Mouse (Mus musculus) c-Kit-positive CD71-negative TER-119-negative erythroid progenitor cells, embryonic 14.5 days (primary cell): ENCODE measurements around the gene Zyg11b.

Experiments
- DNase-seq: peaks from one replicate; pipeline ENCODE4 v3.0.0-alpha.2; 2013; ENCODE audit warnings: low read depth

The Zyg11b gene

DNA sequence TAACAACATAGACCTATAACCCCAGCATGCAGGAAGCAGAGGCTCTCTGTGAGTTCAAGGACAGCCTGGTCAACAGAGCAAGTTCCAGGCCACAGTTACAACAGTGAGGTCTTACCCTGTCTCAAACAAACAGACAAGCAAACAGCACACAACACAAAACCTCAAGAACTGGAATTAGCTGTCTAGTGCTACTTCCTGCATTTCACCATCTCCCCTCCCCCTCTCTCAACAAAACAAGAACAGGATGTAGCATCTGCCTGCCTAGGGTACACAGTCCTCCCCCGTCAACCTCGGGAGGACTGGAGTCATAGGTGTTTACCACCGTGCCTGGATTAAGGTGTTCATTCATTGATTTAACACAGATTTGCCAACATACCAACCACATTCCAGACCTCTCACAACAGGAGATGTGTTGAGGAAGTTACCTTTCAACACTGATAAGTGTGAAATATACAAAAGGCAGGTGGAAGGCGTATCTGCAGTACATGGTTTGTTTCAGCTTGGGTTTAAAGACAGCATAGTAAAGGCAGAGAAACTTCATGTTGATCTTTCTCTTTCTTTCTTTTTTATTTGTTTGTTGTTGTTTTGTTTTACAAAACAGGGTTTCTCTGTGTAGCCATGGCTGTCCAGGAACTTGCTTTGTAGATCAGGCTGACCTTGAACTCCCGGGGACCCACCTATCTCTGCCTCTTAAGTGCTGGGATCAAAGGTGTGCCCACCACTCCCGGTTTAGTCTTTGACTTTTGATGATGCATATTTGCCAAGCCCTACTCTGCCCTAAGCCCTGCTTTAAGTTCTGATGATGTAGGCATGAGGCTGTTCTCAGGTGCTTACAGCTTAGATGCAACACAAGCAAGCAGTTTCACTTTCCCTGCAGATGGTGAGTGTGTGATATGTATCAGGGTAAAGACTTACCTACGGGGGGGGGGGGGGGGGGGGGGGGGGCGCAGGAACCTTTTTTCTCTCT is 18.0 kb upstream of the Zyg11b start:
- no peak for DNase-seq

DNA sequence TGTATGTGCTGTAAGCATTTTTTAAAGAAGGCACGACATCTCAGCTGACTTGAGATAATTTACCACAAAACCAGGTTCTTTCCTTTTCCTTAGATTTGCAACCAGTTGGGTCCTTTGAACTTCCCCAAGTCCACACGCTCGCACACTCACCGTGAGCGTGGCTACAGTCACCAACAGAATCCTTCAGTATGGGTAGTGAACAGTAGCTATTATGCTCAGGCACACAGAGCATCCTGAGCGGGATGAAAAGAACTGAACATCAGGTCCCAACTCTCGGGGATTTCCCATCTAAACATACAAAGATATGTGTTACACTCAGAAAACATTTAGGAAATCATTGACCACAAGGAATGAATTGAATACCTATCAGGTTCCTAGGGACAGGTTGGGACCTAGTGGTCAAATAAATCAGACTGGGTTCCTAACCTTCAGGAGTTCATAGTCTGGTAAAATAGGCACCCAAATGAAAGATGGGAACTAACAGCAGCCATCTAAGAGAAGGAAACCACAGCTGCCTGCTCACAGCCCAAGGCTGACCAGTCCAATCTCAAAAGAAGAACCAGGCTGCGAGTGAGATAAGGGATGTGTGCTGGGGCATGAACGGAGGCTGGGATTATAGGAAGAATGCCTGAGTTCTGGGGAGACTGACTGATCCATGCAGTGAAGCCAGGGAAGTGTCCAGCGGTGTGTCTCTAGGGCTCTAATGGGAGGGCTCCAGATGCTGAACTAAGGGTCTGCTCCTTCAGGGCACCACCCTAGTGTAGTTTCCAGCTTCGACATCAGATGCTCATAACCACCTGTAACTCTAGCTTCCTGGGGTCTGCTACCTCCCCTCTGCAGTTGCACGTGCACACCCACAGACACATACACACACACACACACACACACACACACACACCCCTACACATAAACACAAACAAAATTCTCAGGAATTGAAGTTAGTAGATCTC is 17.0 kb upstream of the Zyg11b start:
- no peak for DNase-seq

DNA sequence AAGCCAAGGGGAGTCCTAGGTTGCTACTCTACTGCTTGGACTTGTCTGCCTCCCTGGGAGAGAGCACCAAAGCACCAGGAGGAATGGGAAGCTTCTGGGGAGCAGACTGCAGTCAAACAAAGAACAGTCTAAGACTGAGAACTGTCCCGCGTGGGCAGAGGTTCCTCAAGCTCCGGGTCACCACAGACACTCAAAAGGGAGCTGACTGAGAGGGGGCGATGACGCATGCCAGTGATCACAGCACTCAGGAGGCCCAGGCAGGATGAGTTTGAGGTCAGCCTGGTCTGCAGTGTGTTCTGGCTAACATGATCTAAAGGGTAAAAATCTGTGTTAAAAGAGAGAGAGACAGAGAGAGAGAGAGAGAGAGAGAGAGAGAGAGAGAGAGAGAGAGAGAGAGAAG is 13.1 kb upstream of the Zyg11b start:
- DNase-seq: no peak

DNA sequence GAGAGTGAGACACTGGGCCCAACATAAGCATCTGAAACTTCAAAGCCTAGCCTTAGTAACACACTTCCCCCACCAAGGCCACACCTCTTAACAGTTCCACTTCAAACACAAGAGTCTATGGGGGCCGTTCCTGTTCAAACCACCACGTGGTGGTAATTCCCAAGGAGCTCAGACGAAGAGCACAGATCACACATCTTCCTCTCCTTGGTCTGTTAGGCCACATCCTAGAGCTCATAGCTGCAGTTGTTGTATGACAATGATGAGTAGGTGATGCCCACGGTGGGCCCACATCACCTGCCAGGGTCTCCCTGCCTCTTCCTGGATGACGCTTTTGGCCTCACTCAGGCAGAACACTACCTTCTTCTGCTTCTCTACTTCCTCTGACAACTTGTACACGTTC is 9.8 kb upstream of the Zyg11b start:
- no peak for DNase-seq

DNA sequence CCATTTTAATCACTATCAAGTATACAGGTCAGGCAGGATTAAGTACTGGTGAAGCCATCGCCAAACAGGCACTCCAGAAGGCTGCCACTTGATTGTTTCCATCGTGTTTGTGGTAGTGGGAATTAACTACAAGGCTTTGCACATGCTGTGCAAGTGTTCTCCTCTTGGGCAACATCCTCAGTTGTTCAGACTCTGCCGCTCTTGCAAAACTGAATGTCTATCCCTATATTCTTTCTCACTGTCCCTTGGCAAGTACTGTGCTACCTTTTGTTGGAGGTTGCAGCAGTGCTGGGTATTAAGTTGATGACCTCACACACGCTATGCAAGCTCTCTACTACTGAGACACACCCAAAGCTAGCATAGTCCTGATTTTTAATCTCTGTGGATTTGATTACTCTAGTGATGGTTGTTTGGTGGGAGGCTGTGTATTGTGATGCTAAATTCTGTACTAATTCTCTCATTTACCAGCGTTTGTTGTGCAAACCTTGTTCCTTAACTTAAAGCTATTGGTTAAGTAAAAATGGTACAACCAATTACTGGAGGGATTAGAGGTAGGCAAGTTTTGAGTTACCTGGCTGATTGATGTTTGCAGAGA is 1.5 kb upstream of the Zyg11b start:
- no peak for DNase-seq

DNA sequence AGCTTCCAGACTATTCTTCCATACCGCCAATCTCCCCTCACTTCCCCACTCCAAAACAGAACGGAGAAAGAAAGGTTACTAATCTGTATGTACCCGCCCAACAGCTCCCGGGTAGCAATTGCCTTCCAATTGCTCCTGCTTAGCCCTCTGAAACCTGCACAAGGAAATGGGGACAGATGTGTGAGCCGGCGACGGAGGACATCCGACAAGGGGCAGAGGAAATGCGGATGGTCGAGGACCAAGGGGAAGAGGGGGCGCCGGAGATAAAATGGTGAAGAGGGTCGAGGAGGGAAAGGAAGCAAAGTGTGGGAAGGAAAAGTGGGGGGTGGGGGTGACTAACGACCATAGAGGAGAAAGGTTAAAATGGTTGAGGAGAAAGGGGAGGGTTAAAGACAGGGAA is 630 bp downstream of the Zyg11b start:
- no peak for DNase-seq

DNA sequence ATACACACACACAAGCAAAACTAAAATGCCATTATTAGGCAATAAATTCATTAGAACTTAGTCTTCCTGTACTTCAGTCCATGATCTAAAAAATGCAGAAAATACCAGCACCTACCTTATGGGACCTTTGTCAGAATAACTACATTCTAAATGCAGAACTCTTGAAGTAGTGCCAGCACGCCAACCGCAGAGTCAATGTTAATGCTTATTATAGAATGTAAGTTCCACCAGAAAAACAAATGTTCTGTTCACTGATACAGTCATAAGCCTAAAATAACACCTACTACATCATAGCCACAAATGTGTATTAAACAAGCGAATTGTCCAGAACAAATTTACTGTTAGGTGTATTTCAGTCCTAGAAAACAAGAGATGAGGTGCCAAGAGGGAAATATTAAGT is 23.9 kb downstream of the Zyg11b start:
- no peak for DNase-seq

DNA sequence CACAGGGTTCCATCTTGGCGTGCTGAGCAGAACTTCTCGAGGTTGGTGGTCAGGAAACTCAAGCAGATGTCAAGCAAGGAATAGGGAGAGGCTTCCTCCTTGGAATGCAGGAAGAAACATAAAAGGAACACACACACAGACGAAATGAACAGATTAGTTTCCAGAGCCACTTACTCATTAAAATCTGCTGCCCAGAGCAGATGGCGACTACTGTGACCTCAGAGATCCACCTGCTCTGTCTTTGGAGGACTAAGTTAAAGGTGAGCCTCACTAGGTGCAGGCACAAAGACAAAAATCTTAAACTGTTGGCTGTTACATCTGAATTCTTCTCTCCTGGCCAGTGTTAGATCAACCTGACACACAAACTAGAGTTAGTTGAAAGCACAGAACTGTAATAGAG is 28.6 kb downstream of the Zyg11b start:
- DNase-seq: no peak

DNA sequence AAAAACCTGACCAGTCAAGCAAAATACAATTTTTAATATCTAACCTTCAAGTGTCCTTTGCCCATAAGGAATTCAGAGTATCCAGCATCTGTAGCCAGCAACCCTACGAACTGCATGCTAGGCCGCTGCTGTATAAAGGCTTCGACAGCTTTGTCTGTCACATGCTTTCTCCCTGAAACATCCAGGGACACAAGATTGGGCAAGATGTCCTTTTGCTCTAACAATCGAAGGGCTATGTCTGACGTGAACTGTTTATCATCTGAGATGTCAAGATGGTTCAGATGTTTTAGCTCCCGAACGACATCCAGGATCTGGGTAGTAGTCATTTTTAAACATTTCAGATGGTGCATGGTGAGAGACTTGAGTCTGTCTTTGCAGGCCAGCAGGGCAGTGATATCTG is 35.1 kb downstream of the Zyg11b start:
- no peak for DNase-seq

DNA sequence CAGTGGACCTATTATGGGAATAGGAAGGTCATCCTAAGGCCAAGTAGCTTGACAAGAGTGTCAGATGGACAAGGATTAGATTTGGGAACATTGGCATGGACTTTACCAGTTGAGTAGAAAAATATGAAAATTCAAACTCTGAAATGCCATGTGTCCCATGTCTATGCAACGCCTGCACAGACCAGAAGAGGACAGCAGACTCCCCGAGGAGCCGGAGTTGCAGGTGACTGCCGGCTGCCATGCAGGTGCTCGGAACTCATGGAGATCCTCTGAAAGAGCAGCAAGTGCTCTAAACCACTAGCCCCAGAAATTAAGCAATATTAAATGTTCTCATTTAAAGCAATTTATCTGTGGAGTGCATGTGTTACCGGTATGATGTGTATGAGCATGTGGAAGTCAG is 47.6 kb downstream of the Zyg11b start:
- DNase-seq: no peak

DNA sequence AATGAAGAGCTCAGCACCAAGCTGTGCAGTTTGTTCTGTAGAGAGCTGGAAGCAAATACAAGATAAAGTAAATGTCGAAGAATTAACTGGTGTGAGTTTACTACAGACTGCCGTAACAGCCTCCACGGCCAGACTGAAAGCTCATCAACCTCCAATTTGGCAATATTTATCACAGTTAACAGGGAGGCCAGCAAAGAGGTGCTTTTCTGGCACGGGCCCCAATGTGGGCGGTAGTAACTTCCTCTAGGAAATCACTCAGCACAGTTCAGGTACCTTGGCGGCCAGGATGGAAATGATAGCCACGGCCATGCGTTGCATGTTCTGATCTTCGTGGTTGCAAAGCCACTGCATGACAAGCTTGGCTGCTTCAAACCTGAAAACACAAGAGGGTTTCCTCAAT is 50.4 kb downstream of the Zyg11b start:
- DNase-seq: no peak

DNA sequence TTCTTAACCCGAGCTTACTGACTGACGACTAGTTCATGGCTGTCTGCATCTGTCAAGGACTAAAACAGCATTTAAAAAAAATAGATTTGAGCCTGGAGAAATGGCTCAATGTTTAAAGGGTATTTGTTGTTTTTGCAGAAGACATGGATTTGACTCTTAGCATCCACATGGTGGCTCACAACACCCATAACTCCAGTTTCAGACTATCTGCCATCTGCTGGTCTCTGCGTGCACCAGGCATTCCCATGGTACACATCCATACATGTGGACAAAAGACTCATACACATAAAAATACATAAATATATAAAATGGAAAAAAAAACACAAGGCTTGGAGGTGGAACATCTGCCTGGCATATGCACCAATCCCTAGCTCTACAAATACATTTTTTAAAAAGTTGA is 51.6 kb downstream of the Zyg11b start:
- DNase-seq: no peak

DNA sequence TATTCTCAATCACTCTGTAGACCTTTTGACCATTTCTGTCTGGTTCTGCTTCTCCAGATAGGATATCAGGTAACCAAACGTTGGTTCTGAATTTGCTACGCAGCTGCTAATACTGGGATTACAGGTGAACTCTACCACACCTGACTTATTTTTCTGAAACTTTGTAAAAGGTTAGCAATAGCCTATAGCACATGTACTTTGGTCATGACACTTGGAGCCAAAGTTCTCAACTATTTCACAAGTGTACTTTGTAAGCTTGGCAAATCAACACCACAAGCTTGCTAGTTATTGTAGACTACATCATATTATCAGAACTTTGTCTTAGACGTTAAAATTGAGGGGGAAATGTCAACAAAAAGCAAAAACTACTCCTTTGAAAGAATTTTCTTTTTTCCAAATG is 67.2 kb downstream of the Zyg11b start:
- DNase-seq: no peak

DNA sequence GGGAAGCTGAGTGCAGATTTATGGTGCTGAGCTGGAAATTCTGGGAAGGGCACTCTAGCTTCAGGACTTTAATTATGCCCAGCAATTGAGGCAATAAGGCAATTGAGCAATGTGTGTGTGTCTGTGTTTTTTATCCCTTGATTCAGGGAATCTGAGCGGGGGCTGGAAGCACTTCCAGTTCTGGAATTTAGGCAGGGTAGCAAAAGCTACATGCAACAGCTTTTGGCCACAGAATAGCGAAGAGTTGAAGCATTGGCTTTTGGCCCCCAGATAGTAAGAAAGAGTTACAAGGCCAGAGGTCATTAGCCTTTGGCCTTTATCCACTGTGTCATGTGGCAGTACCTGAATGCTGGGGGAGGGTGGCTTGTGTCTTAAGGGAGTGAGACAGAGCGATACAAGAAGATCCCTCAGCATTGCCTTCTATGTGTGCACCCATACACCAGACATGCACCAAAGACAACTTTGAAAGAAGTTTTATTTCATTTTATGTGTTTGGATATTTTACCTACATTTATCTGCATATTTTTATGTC is 75.5 kb downstream of the Zyg11b start:
- DNase-seq: no peak

DNA sequence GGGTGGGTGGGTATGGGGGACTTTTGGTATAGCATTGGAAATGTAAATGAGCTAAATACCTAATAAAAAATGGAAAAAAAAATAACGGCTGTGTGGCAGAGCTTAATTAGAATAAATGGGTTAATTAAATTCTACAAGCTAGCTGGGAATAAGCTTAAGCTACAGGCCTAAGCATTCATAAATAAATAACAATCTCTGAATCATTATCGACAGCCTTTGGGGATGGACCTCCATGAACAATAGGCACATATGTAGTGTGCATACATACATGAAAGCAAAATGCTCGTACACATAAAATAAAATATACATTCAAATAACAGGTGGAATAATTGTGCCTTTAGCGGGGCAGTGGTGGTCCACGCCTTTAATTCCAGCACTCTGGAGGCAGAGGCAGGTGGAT is 78.4 kb downstream of the Zyg11b start:
- no peak for DNase-seq

DNA sequence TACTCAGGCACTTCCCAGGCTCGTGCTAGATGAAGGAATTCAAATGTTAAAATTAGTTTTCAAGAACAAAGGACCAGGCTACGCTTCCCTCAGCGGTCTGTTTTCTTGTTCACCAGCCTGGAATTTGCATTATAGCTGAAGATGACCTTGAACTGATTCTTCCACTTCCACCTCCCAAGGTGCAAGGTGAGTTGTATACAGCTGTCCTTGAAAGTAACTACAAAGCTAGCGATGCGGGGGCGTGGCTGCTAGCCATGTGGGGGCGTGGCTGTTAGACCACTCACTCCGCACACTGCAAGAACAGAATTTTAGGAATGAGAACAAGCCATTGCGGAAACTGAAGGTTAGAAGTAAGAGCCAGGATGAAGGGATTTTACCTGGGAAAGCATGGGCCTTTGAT is 81.9 kb downstream of the Zyg11b start:
- no peak for DNase-seq

DNA sequence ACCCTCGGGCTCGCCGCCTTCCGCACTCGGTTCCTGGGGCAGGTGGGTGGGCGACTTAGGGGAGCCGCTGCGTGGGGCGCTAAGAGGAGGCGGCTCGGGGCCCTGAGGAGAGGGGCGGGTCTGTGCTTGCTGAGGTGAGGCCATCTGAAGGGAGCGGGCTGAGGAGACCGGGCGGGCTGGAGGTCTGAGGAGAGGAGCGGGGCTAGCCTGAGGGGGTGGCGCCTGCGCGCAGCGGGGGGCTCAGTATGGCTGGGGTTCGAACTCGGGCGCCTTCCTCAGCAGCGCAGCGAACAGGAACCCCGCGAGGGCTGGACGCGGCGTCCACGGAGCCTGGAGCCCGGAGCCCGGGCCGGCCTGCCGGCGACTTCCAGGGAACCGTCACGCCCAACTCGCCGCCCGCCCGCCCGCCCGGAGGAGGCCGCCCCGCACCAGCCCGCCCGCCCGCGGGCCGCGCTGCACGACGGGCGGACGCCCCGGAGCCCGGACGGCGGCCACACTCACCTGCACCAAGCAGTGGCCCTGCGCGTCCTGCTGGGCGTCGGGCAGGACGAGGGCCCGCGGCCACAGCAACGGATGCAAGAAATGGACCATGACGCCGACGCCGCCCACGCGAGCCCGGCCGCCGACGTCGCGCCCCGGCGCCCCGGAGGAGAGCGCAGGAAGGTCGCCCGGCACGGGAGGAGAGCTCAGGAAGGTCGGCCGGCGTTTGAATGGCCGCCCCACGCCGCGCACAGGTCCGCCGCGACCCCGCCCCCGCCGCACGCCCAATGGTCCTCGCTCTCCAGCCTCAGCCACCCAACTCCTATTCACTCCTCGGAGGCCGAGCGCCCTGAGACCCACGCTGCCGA is 83.3 kb downstream of the Zyg11b start, which contains the start of gene Zyg11a:
Gene Zyg11a (minus strand): TSS at position 717 of the 848 bp plus-strand sequence.
- no peak for DNase-seq

DNA sequence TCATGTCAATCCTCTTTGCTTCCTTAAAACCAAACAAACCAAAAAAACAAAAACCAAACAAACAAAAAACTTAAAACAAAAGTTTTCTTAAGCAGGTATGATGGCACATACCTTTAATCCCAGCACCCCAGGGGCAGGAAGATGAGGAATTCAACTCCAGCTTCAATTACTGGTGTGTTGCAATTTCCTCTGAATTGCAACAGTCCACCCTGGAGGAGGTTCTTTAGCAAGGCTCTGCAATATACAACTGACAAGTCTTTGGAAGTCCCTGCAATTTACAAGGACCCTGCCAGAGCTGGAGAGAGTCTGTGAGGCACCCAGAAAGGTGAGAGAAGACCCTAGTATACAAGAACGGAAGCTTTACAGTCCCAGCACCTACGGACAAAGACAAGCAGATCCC is 87.9 kb downstream of the Zyg11b start:
- DNase-seq: no peak

DNA sequence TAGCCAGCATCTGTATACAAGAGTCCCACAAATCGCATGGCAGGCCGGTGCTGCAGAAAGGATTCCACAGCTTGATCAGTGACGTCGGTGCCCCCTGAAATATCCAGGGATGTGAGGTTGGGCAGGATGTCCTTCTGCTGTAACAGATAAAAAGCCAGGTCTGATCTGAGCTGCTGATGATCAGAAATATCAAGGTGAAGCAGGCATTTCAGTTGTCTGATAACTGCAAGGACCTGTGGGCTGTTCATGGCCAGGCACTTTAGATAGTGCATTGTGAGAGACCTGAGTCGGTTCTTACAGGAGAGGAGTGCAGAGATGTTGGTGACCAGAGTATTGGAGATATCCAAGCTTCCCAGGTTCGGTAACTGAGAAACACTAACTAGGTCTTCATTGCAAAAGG is 96.3 kb downstream of the Zyg11b start:
- DNase-seq: no peak

DNA sequence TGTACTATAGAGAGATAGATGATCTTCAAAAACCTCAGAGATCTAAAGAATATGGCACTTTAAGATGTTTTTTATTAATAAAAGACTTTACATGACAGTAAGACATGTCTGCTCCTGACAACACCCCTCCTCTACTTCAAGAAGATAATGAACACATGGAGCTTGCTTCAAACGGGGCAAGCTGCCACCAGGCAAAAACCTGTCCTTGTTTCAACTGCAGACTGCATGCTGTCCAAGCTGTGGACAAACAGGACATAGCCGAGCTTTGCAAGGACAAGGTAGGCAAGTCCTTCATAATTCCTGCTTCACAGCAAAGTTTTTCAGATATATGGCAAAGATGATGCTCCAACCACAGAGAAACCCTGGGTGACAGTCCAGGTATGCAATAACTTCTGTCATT is 101.7 kb downstream of the Zyg11b start:
- DNase-seq: no peak

DNA sequence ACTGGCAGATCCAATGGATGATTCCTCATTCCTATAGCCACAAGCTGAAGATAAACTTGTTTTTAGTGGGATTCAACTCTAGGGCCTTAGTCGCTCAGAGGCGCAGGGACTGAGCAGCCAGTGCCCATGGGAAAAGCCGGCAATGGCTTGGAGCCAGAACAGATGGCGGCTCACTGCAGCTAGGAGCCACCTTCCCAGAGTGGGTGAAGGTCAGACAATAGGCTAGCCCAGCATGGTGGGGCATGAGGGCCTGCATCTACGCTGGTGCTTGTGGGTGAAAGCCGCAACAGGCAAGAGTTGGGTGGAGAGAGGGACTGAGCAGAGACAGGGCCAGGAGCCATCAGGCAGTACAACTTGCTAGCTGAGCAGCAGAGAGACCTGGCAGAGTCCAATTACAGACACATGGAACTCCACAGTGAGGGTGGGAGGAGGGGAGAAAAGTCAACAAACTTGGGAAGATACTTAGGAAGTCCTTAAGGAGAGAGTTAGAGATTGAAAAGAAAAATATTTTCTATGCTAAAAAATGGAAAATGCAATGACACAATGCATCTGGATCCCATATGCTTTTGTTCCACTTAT is 104.5 kb downstream of the Zyg11b start:
- no peak for DNase-seq
